Mouse (Mus musculus) cerebellum, adult (tissue): ENCODE measurements around the gene Nr2e1.

Experiments
- ATAC-seq: cut with Nextera tagmentation; 2 replicates; pipeline ENCODE4 v1.9.2; 2017; ENCODE audit warnings: mild to moderate bottlenecking, moderate library complexity, mixed read lengths; ENCODE audit not compliant: insufficient number of reproducible peaks, low FRiP score, low TSS enrichment

The Nr2e1 gene

DNA sequence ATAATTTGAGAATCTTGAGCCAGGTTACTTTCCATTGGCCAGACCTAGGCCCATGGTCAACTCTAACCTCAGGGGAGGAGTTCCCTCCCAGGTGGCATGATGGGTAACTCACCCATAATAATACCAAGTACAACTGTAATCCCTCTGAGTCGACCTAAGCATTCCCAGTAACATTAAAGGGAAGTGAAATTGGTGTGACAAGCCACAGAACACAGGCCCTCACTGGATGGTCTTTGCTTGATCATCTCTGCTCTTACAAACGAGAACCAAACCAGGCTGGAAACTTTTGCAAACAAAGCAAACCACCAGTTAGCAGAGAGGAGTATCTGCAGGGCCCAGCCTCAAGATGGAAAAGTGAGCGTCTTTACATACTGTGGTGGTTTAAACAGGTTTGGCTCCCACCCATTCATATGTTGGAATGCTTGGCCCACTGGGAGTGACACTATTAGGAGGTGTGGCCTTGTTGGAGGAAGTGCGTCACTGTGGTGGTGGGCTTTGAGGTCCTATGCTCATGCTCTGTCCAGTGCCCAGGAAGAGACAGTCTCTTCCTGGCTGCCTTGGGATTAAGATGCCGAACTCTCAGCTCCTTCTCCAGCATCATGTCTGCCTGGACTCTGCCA lies 23.7 kb downstream of the Nr2e1 start:
- ATAC-seq, result no peak

DNA sequence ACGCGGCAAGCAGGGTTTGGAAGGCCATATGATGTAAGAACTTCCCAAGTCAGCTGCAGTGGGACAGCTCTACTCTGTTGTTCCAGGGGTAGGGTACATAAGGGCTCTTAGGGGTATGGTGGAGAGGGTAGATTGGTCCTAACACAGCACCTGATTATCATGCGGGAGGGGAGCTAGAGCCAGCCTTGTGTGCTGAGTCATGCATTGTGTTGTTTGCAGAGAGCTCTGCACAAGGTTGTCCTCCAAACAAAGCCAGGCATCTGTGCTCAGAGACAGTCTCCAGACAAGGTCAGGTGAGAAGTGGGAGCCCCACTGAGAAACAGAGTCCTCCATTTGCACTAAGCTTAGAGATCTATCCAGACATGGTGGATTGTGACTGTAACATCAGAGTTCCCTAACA lies 36.9 kb downstream of the Nr2e1 start:
- ATAC-seq, result no peak

DNA sequence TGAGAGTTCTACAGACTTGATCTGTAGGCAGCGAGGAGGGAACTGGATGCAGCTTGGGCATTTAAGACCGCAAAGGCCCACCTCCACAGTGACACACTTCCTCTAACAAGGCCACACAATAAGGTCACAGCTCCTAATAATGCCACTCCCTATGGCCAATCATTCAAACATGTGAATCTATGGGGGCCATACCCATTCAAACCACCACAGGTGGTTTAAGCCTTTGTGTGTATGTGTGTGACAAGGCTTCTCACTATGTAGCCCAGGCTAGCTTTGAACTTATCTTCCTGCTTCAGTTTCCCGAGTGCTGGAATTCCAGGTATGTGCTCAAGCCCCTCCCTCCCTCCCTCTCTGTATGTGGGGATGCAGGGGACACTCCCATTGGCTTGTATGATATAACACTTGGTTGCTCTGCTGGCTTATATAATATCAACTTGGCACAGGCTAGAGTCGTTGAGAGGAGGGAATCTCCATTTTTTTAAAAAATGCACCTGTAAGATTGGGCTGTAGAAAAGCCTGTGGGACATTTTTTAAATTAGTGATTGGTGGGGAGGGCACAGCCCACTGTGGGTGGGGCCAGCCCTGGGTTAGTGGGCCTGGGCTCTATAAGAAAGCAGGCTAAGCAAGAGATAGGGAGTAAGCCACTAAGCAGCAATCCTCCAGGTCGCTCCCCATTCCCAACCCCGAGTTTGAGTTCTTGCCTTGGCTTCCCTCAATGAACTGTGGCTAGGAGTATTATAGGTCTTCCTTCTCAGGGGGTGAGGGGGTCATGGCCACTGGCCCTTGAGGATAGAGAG lies 37.5 kb downstream of the Nr2e1 start:
- no peak for ATAC-seq

DNA sequence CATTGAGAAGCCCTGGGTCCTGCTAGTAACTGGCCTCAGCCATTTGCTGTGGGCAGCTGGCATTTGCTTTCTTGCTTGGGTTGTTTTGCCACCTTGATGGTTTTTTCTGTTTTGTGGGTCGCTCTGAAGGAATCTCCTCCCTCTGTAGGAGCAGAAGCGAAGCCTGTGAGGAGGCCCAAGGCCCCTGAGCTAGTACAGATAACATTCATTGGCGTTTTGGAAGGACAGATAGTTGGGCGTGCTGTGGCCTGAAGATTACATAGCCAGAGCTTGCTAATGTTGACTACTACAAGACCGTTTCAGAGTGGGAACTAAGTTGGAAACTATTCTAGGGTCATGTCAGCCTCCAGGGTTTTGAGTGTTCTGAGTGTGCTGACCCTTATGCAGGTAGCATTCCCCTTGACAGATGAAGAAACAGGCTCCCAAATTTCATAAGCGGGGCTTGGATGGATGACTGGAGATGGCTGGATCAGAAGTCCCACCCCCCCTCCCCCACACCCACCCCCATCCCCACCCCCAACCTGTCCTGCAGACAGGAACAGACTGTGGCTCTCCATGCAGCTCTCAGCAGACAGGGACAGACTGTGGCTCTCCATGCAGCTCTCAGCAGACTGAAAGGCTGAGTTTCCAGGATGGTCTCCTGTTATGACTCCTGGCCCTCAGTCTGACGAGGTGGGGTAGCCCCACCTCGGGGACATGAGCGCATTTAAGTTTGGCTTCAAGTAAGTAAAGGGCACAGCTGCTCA lies 45.7 kb downstream of the Nr2e1 start:
- no peak for ATAC-seq

DNA sequence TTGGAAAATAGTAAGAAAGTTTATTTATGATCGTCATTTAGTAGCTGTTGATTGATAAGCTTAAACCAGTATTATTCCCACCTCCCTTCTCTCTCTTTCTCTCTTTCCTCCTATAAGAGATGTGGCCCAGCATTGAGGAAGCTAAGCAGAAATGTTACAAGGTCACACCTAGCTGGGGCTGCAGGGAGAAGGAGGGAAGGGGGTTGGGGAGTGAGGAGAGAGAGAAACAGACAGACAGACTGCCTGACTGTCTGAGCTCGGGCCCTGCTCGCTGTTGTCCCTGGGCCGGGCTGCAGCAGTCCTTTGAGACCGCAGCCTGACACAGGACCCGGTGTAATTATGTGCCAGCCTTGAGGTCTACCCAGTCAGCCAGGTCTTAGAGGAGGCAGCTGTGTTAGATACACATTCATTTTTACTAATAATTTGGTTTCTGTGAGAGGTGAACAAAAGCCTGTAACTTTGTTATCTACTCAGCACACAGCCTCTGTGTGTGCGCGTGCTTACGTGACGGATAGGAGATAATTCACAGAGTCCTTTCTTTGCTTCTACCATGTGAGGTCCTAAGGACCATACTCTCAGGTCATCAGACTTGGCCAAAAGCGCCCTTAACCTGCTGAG lies 49.5 kb downstream of the Nr2e1 start:
- no peak for ATAC-seq

DNA sequence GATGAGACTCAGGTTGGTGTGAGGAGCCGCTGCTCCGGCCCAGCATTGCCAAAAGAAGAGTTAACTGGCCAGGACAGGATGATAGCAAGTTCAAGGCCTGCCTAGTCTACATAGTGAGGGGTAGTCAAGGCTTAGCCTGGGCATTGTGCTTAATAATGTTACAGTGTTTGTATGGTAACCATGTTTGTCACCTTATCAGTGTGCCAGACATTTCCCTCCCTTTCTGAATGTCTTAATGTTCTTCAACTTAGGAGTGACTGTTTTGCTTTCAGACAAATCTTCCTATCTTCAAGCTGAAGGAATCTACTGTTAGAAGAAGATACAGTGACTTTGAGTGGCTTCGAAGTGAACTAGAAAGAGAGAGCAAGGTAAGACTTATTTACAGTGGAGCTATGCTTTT lies 57.8 kb downstream of the Nr2e1 start:
- ATAC-seq, result no peak

DNA sequence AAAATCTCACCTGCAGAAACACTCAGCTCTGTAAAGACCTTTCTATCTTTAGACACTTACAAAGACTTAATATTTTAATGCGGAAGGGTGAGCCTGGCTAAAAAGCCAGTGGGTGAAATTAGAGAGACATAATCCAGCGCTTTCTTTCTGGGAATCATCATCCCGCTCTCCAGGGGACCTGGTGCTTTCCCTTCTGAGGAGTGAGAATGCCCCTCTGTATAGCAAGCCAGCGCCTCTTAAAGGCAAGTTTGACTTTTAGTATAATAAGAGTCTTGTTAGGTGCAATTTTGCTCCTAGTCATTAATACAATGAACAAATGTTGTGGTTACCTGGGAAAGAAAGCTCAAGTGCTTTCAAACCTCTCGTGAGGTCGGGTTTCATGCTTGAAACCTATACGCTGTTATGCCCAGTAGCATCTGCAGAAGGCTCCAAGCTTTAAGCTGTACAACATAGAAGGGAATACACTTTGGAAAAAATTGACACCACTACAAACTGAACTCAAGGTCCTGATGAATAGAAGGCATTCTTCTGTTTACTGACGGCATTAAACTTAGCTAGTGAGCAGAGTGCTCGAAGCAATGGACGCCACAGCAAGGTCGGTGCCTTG lies 59.8 kb downstream of the Nr2e1 start:
- ATAC-seq, result no peak

DNA sequence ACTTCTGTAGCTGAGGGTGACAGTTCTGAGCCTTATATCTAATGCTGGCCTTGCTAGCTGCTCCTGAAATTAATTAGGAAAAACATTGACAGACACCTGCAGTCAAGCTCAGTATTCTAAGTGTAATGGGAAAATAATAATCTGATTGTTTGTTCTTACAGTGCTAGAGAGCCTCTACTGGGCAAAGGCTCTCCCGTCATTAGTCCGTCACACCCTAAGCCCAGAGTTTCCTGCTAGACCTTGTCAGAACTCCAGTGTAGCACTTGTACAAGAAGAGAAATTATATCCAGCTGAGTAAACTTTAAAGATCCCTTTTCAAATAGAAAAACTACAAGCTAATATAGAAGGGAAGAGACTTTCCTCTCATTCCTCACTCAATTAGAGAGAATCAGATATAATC lies 60.5 kb downstream of the Nr2e1 start:
- no peak for ATAC-seq

DNA sequence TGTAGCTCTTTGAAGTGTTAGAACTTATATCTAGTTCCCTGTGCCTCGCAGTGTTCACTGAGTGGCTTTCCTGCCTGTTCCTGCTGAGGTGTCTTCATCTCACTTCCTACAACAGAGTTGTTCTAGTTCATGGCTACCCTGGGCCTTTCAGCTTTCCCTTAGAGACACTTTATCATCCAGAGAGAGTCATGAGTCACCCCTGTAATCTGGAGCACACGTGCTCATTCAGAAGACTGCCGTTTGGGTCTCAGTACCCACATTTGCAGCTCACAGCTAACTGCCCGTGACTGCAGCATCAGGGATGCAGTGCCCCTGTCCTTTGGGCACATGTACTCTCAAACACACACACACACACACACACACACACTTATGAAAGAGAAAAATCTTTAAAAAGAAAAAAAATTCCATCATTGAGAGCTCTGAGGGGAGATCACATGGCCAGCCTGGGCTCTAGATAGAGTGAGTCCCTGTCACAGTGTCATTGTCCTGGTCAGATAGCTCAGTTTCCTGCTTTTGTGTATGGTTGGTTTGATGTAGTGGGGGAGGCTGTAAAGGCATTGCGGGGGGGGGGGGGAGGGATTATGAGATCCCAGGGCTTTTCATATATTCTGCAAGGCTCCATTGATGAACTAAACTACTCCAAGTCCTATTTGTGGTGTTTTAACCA lies 62.0 kb downstream of the Nr2e1 start:
- no peak for ATAC-seq

DNA sequence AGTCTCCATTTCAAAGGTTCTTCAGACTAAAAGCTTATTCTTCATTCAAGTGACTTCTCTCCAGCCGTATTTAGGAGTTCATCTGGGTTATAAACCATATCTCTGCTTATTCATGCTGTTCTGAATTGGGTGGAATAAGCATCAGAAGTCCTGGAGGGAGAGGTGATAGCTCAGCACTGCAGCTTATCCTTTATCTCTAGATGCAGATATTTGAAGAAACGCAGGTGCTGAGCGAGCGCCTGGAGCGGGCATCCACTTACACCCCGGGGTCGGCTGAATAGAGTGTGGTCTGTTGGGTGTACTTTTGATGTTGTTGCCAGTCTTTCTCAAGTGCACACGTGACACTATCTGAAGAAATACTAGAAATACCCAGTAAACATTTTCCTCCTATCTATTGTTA lies 65.1 kb downstream of the Nr2e1 start:
- ATAC-seq, result no peak

DNA sequence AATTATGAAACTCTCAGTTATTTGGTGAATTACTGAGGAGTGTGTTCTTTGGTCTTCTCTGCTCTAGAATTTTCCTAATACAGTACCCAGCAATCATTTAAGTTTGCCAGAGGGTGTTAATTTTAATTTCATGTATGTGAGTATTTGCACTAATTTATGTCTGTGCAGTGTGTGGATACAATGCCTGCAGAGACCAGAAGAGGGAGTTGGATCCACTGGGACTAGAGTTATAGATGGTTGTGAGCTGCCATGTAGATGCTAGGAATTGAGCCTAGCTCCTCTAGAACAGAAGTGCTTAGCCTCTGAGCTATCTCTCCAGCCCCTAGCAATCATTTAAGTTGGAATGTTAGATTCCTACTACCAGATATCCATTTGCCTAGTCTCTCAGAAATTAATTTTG lies 69.3 kb downstream of the Nr2e1 start:
- ATAC-seq, result no peak
